16 mouse cellular contexts compared by ENCODE assay signal in genomic region chr9:65514851-65515261, GRCm38 (mm10). TPM values are rescaled to one million over a fixed set of nuclear protein-coding genes. Genes with fewer than 3 reads are reported as not detected.
DNase-seq lines count a peak whose midpoint lies in the region; ATAC-seq lines count a peak whose summit lies in the region.
"Had no signal": no experiment of that assay in that cellular context is flagged by ENCODE, and none has a peak within 500 bp of the region (broad histone marks: within the 10 kb centered on the region; RNA-seq: fewer than 3 reads in every experiment).

No protein-coding gene starts in this region.

- H3K9ac ChIP-seq in midbrain, embryonic 12.5 days (replicated peaks): no peak overlapping the region
- no peak overlapping the region for H3K9ac ChIP-seq in midbrain, embryonic 11.5 days (ENCODE audit: low read length)
- H3K9ac ChIP-seq: liver, postnatal 0 days had no signal

- no peak for ATAC-seq in midbrain, embryonic 12.5 days (ENCODE audit: low FRiP score, low read depth)
- ATAC-seq in midbrain, embryonic 11.5 days (ENCODE audit: low FRiP score): no peak
- ATAC-seq: CD4-positive, CD25-positive, alpha-beta regulatory T cell, adult 4 months; liver, postnatal 0 days had no signal

- no peaks in the 10 kb centered on the region for H3K9me3 ChIP-seq in midbrain, embryonic 12.5 days
- no peaks in the 10 kb centered on the region for H3K9me3 ChIP-seq in midbrain, embryonic 11.5 days (ENCODE audit: control insufficient read depth, low read length)

- H3K4me3 ChIP-seq in midbrain, embryonic 12.5 days: no peak overlapping the region
- no peak overlapping the region for H3K4me3 ChIP-seq in midbrain, embryonic 11.5 days (ENCODE audit: low read depth, low read length)
- H3K4me3 ChIP-seq: left cerebral cortex, adult 2 months had no signal

- H3K27me3 ChIP-seq in midbrain, embryonic 12.5 days: peaks cover 4% of the 10 kb centered on the region; the same call in 1 of the 2 replicates
- no peaks in the 10 kb centered on the region for H3K27me3 ChIP-seq in midbrain, embryonic 11.5 days (ENCODE audit: control insufficient read depth, insufficient read depth, low read length)

- H3K27ac ChIP-seq in midbrain, embryonic 12.5 days (replicated peaks): 0 out of 2 replicates have a peak overlapping the region, but pooled peaks have one; percentile 15
- no peak overlapping the region for H3K27ac ChIP-seq in midbrain, embryonic 11.5 days (ENCODE audit: low read depth, low read length)
- H3K27ac ChIP-seq: left cerebral cortex, adult 2 months had no signal

- H3K4me1 ChIP-seq in midbrain, embryonic 12.5 days: 0 out of 2 replicates have a peak, but pooled peaks cover 4% of the 10 kb centered on the region
- peaks cover 4% of the 10 kb centered on the region; the same call in 1 of the 2 replicates for H3K4me1 ChIP-seq in midbrain, embryonic 11.5 days (ENCODE audit: control insufficient read depth, insufficient read depth, low read length)

- H3K4me2 ChIP-seq in midbrain, embryonic 12.5 days (replicated peaks): no peak overlapping the region
- H3K4me2 ChIP-seq in midbrain, embryonic 11.5 days: no peak overlapping the region

- WGBS in midbrain, embryonic 12.5 days: 65% methylated on average over 3 of the region's 3 CpGs
- WGBS in midbrain, embryonic 11.5 days: 68% methylated on average over 3 of the region's 3 CpGs

- no peak for DNase-seq in midbrain, embryonic 11.5 days (ENCODE audit: low spot score, missing footprints)
- DNase-seq in cerebellum, adult 18-20 months: peak; percentile 61 to 67
- peak; percentile 65 to 67 for DNase-seq in cerebellum, postnatal 25 days
- DNase-seq in retina, embryonic 14.5 days (ENCODE audit: low spot score): peak; percentile 68
- no peak for DNase-seq in kidney, postnatal 14 days
- no peak for DNase-seq in embryo, embryonic 10 days (ENCODE audit: low spot score)
- DNase-seq: adrenal gland, postnatal 25 days; liver, postnatal 0 days; lung, postnatal 4 days; thymus, postnatal 14 days had no signal

- H3K36me3 ChIP-seq in midbrain, embryonic 12.5 days: no peaks in the 10 kb centered on the region
- no peaks in the 10 kb centered on the region for H3K36me3 ChIP-seq in midbrain, embryonic 11.5 days (ENCODE audit: control insufficient read depth, insufficient read depth, low read length)

RNA-seq across cellular contexts. Expression of gene Ankdd1a, which starts 5.1 kb away (rescaled TPM):
- polyA plus RNA-seq in midbrain, embryonic 12.5 days (2016; fragmentation: Nextera tagmentation; extraction: Ambion mirVana): 0.22 and 0.24 TPM in 2 replicates
- polyA plus RNA-seq in midbrain, embryonic 11.5 days (2014; fragmentation: Nextera tagmentation; extraction: Ambion mirVana): not detected in 2 replicates
- polyA plus RNA-seq: embryonic facial prominence, embryonic 11.5 days; heart, embryonic 14.5 days; kidney, embryonic 14.5 days; liver, postnatal 0 days had no signal

RNA-seq across cellular contexts. Expression of gene Spg21, which starts 54.1 kb away (rescaled TPM):
- 112 and 113 TPM in 2 replicates for polyA plus RNA-seq in midbrain, embryonic 12.5 days (2016; fragmentation: Nextera tagmentation; extraction: Ambion mirVana)
- 122 and 125 TPM in 2 replicates for polyA plus RNA-seq in midbrain, embryonic 11.5 days (2014; fragmentation: Nextera tagmentation; extraction: Ambion mirVana)

Comparison
In these comparisons a context has a peak if more than half of its experiments do, and no peak if none do; other contexts are left out.
1. DNase-seq: peak in cerebellum, adult 18-20 months (2 of 2), cerebellum, postnatal 25 days (2 of 2) and retina, embryonic 14.5 days (single experiment); none in midbrain, embryonic 11.5 days (single experiment), kidney, postnatal 14 days (single experiment) and embryo, embryonic 10 days (single experiment).